Mouse (Mus musculus) ES-Bruce4 (cell line): ENCODE results near the gene Ncor2. TPM values are rescaled to one million over a fixed set of nuclear protein-coding genes. Genes with fewer than 3 reads are reported as not detected.

Source experiments
- H3K27ac ChIP-seq: 2 replicates; pipeline ENCODE4 v1.5.1; 2012; ENCODE audit warnings: low read length, inconsistent platforms; ENCODE audit not compliant: insufficient read depth
- H3K27me3 ChIP-seq: 2 replicates; pipeline ENCODE4 v1.6.1; 2012; ENCODE audit warnings: mild to moderate bottlenecking, low read length, inconsistent platforms; ENCODE audit not compliant: control insufficient read depth, poor library complexity, insufficient read depth, severe bottlenecking
- H3K36me3 ChIP-seq: 2 replicates; pipeline ENCODE4 v1.6.1; 2012; ENCODE audit warnings: inconsistent platforms, mild to moderate bottlenecking, low read length, moderate library complexity; ENCODE audit not compliant: control insufficient read depth, poor library complexity, insufficient read depth, severe bottlenecking
- H3K4me1 ChIP-seq: one replicate; pipeline ENCODE4 v1.8.1; 2011; ENCODE audit warnings: low read length; ENCODE audit not compliant: control insufficient read depth, insufficient read depth
- H3K4me3 ChIP-seq: 2 replicates; pipeline ENCODE4 v1.5.1; 2011; ENCODE audit warnings: low read depth, mild to moderate bottlenecking, low read length
- H3K9ac ChIP-seq: 2 replicates; pipeline ENCODE4 v1.6.1; 2012; ENCODE audit warnings: low read depth, mild to moderate bottlenecking, inconsistent platforms; ENCODE audit not compliant: poor library complexity, severe bottlenecking
- H3K9me3 ChIP-seq: replicated peaks from 2 replicates; pipeline ENCODE4 v1.6.1; 2012; ENCODE audit warnings: mild to moderate bottlenecking, low read length, inconsistent platforms; ENCODE audit not compliant: control insufficient read depth, poor library complexity, insufficient read depth, severe bottlenecking
- CTCF ChIP-seq: IDR thresholded peaks from one replicate; pipeline ENCODE4 v1.8.1; 2011; ENCODE audit warnings: low read depth, low read length
- EP300 ChIP-seq: IDR thresholded peaks from 2 replicates; pipeline ENCODE4 v1.6.1; 2011; ENCODE audit warnings: low read depth, low read length; ENCODE audit not compliant: insufficient read depth
- POLR2A ChIP-seq: IDR thresholded peaks from one replicate; pipeline ENCODE4 v1.8.1; 2011; ENCODE audit warnings: low read length; ENCODE audit not compliant: insufficient read depth
- polyA plus RNA-seq: library from polyadenylated mRNA; stranded (reverse); fragments of >200 nt; gene quantifications from 2 replicates; pipeline ENCODE4 v1.2.4, GENCODE M21; 2011; ENCODE audit warnings: low read depth; ENCODE audit not compliant: missing spikeins, insufficient read depth, insufficient read length

The Ncor2 gene
- polyA plus RNA-seq, 1 experiment: 57.5 TPM

DNA sequence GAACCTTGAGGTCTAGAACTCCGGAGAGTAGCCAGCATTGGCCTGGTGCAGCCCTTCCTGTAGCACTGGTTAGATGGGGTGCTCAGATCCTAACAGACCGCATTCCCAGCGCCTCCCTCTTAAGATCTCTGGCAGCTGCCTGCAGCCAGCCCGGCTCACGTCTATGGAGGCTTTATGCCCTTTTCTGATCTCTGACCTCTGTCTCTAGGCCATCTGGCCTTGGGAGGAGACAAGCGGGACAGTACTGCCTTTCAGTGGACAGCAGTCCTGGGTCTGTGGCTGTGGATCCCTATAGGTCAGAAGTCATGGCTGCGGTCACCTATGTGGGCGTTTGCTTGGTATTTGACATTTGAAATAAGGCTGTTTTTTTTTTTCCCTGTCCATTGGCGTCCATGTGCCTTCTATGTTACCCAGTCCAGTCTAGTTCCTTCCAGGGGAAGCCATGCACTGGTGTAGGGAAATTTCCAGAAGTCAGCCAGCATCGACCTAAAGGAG lies 178.2 kb downstream of the Ncor2 start:
- no peak for TF ChIP-seq EP300
- no peak for TF ChIP-seq CTCF
- no peak for TF ChIP-seq POLR2A
- Histone ChIP-seq H3K4me1 (no peaks in the 10 kb centered on the region), H3K36me3 (no peaks in the 10 kb centered on the region), H3K9me3 (no peaks in the 10 kb centered on the region), H3K27ac (no peak overlapping the region), H3K9ac (no peak overlapping the region), H3K27me3 (no peaks in the 10 kb centered on the region), H3K4me3 (no peak overlapping the region)

DNA sequence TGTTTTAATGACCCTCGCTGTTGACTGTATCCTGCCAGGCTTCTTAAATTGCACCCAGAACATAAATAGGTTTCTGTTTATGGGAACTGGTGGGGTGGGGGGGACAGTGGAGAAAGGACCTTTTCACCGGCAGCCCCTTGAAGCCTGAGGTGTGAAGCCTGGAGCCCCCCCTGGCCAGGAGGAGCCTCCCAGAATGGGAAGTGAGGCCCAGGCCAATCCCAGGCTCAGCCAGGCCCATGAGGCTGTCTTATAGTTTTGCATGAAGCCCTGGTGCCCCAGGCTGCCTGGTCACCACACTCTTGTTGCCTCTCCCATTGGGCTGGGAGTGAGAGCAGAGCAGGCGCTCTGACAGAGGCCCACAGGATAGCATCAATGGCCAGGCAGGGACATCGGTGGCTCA lies 181.1 kb downstream of the Ncor2 start:
- TF ChIP-seq EP300: no peak
- no peak for TF ChIP-seq POLR2A
- TF ChIP-seq CTCF: no peak
- Histone ChIP-seq H3K36me3 (no peaks in the 10 kb centered on the region), H3K9ac (no peak overlapping the region), H3K4me1 (no peaks in the 10 kb centered on the region), H3K27me3 (no peaks in the 10 kb centered on the region), H3K27ac (no peak overlapping the region), H3K4me3 (no peak overlapping the region), H3K9me3 (no peaks in the 10 kb centered on the region)

DNA sequence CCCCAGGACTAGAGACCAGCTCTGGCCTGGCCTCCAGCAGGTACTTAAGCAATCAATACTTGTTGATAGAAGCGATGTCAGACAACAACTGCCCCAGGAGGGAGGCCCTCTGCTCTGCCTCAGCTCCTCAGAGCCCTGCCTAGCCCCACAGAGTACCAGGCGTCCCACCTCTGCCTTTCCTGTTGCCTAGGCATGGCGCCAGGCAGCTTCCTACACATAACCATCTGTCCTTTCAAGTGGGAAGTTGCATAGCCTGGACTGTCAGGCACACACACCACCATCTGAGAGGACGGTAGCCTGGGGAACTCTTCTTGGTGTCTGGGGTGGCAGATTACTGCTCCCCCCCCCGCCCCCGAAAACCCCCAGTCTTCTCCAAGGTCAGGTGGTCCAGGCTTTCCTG lies 182.2 kb downstream of the Ncor2 start:
- Histone ChIP-seq H3K9ac (no peak overlapping the region), H3K27ac (no peak overlapping the region), H3K4me3 (no peak overlapping the region), H3K36me3 (no peaks in the 10 kb centered on the region), H3K4me1 (no peaks in the 10 kb centered on the region), H3K27me3 (no peaks in the 10 kb centered on the region), H3K9me3 (no peaks in the 10 kb centered on the region)
- TF ChIP-seq POLR2A: no peak
- TF ChIP-seq EP300: no peak
- TF ChIP-seq CTCF: no peak

DNA sequence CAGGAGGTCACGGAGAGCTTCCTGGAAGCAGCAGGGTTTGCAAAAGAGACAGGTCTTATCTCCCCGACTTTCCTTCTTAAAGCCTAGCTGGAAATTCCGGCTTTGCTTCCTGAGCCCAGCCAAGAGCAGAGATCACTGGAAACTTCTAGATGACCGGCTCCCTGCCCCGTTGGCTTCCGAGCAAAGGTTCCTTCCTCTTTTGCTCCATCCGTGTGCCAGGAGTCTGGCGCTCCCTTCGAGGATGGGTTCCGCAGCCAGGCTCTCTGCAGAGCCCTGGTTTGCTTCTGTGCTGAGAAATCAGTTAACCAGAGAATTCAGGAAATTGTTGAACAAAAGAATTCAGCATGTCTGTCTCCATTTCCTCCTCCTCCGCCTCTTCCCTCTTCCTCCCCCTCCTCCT lies 186.1 kb downstream of the Ncor2 start:
- H3K9ac ChIP-seq: no peak overlapping the region
- TF ChIP-seq POLR2A (no peak), CTCF (no peak), EP300 (no peak)
- no peaks in the 10 kb centered on the region for H3K27me3 ChIP-seq
- no peaks in the 10 kb centered on the region for H3K9me3 ChIP-seq
- no peak overlapping the region for H3K4me3 ChIP-seq
- no peaks in the 10 kb centered on the region for H3K4me1 ChIP-seq
- H3K36me3 ChIP-seq: no peaks in the 10 kb centered on the region
- no peak overlapping the region for H3K27ac ChIP-seq

DNA sequence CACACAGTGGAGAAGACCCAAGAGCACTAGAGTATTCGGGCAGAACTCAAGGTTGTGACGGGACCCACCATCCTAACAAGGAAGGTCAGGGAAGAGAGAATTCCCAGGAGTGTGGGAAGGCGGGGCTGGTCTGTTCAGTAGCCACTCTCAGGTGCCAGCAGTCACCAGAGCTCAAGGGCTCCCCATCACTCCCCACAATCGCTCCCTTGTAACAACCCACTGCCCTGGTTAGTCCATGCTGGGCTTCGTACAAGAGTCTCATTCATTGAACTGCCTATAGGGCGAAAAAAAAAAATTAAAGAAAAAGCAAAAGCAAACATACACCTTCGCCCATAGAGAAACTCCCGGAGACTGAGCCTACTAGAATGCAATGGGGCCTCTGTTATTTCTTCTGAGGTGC lies 186.7 kb downstream of the Ncor2 start:
- Histone ChIP-seq H3K4me1 (no peaks in the 10 kb centered on the region), H3K27me3 (no peaks in the 10 kb centered on the region), H3K27ac (no peak overlapping the region), H3K36me3 (no peaks in the 10 kb centered on the region), H3K9ac (no peak overlapping the region), H3K9me3 (no peaks in the 10 kb centered on the region), H3K4me3 (no peak overlapping the region)
- TF ChIP-seq CTCF (no peak), POLR2A (no peak), EP300 (no peak)

DNA sequence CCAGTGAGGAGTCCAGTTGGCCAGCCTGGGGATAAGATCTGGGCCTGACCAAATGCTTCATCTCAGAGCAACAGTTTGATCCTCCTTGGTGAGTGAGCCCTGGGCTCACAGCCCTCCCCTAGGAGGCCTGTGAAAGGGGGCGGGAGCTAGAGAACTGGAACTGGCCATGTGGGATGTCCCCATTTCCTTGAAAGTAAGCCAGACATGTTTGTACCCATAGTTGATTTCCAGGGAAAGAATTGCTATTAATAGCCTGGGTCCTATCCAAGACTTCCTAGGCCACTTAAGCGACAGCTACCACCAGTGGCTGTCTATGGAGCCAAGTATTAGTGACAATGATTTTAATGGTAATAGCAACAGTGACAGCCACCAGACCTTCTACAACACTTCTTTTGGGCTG lies 189.3 kb downstream of the Ncor2 start:
- Histone ChIP-seq H3K9me3 (no peaks in the 10 kb centered on the region), H3K27ac (no peak overlapping the region), H3K9ac (no peak overlapping the region), H3K4me3 (no peak overlapping the region), H3K4me1 (no peaks in the 10 kb centered on the region), H3K36me3 (no peaks in the 10 kb centered on the region), H3K27me3 (no peaks in the 10 kb centered on the region)
- TF ChIP-seq EP300: no peak
- no peak for TF ChIP-seq CTCF
- TF ChIP-seq POLR2A: no peak
